Mouse (Mus musculus) thymus, postnatal 10 days (tissue): ENCODE results near the gene Hecw2.

Experiments
- DNase-seq, 2 experiments: peaks; one replicate each; pipeline ENCODE4 v3.0.0; 2021; ENCODE audit warnings: low spot score in 2 of 2

Hecw2 gene

DNA sequence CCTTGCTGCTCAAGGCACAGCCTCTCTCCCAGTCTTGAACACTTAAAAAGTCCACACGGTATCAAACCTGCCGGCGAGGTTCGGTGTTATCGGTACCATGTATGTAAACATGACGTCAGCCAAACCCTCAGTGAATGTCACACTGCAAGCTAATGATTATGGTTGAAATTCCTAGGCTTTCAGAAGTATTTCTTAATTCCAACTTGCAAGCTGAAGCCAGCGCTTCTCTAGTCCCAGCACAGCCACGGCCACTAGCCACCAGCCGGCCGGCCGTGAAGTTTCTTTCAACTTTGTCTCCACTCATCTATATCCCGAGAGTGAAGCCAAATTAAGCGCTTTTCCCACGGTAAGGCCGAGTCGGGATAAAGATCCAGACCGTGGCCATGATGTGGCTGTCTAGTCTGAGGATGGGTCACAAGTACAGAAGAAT is 410.7 kb downstream of the Hecw2 start:
- peak in 1 of 2 experiments; percentile 23 for DNase-seq

GRCm38 (mm10) chr1:53782956-53783355 is 412.0 kb downstream of the Hecw2 start:
- DNase-seq, result no peak

- DNase-seq, result no peak
Observed at GRCm38 (mm10) chr1:53782079-53782478, 412.9 kb downstream of the Hecw2 start.

DNA sequence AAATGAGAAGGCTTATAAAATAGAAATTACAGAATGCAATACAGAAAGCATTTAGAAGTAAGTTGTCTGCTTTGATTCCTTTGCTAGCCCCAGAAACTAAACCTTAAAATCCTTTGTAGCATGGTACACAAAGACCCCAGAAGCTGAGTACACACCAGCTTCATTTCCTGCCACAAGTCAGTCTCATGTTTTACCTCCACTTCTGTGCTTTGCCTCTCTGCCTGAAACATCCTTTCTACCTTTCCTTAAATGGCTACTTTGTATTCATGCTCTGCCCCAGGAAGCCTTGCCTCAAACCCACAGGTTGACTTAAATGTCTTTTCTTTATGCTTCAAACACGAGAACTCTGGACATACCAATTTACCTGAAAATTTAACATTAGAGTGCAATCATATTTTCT is 413.7 kb downstream of the Hecw2 start:
- peak in 1 of 2 experiments; percentile 44 for DNase-seq

GRCm38 (mm10) chr1:53776176-53776905 is 418.6 kb downstream of the Hecw2 start:
- peak in 1 of 2 experiments; percentile 43 for DNase-seq

DNA sequence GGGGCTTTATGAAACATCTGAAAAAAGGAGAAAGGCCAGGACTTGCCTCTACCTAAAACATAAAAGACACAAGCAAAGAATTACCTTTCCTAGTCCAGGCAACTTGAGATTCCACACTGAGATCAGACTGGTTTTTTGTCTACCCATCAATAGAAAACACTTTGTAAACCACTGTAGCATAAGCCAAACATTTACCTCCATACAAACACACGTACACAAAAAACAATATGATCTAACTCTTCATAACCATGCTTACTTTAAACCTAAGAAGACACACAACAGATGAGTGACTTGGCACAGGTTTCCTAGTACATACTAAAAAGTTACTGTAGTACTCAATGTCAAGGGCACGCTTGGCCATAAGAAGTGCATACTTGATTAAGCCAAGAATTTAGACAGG is 419.4 kb downstream of the Hecw2 start:
- no peak for DNase-seq

DNA sequence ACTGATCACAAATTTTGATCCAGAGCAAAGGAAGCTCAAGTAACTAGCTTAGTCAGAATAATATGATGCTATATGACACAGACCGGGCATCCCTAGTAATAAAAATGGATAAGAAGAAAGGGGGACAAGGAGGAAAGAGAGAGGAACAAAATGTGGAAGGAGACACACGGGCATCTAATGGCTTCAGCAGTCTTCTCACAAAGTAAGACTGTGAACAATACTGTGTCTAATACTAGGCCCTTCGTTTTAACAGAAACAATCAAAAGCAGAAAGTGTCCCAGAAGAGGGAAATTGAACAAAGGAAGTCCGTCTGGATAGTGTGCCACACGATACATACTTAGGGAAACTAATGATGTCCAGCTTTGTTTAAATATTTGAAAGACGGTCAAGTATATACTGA is 419.9 kb downstream of the Hecw2 start:
- no peak for DNase-seq

- DNase-seq, result no peak
Observed at GRCm38 (mm10) chr1:53774571-53774970, 420.4 kb downstream of the Hecw2 start.

GRCm38 (mm10) chr1:53773994-53774393 is 421.0 kb downstream of the Hecw2 start:
- peak; percentile 80 to 86 for DNase-seq

DNA sequence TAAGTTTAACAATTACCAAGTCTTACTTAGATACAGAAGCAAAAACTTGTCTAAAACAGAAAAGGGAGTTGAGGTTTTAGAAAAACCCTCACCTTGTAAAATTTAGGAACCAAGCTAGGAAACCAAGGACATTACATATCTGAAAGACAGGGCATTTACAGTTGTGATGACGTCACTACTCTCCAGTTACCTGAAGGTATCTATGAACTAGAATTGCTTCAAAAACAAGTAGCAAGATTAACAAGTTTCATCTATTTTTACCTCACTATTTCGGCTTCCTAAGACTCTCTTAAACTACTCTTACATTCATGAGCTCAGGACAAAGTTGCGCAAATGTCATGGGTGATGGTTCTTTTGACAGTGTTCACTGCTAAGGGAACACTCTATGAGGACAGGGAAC is 422.0 kb downstream of the Hecw2 start:
- no peak for DNase-seq

DNA sequence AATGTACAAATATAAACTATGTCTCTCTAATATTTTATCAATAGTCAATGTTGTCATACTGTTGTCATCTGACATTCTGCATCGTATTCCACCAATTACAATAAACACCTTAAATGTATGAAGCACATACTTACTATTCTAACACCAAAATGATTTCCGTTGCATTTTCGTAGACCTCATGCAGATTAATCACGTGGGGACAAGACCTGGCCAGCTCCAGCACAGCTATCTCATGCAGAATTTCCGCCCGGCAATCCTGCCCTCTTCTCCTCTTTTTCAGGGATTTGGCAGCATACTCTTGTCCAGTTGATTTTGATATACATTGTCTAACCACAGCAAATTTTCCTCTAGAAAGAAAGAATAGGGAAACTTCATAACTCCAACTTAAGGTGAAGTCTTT is 423.5 kb downstream of the Hecw2 start:
- no peak for DNase-seq

- DNase-seq, result no peak
Observed at GRCm38 (mm10) chr1:53766112-53766511, 428.9 kb downstream of the Hecw2 start.

DNA sequence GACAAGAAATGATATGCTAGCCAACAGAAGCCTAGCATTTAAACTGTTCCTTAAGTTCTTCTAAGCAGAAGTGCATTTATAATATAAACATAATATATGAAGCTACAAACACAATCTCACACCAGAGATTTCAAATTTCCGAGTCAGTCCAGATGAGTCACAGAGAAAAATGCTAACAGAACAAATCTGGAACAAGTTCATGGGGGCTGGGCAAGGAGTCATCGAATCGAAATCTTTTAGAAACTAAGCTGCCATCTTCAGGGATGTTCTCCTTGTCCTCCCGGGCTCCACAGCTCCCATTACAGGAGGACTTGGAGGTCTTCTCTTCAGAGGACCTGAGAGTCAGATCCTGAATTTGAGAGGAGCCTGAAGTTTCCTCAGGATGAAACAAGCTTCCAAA is 437.7 kb downstream of the Hecw2 start:
- DNase-seq, result no peak
